Mouse (Mus musculus): Measurements from ENCODE around the gene Klhl24. TPM values are rescaled to one million over a fixed set of nuclear protein-coding genes. Genes with fewer than 3 reads are reported as not detected.

Klhl24 gene
- 15.0 and 15.5 TPM in 2 replicates for polyA plus RNA-seq (2015; fragmentation: Nextera tagmentation; extraction: Ambion mirVana)

GRCm38 (mm10) chr16:20097069-20097710, at the start of gene Klhl24:
Gene Klhl24, plus strand, starts transcription at chr16:20097542.

GRCm38 (mm10) chr16:20140772-20141531, 43.6 kb downstream of the Klhl24 start, which contains the start of gene Yeats2:
Gene Yeats2, plus strand, starts transcription at chr16:20141063.

Other genes with a start within 250 kb of the Klhl24 start
- 3.7 and 6.5 TPM in 2 replicates for gene Klhl6, start 114.5 kb upstream of the Klhl24 start, polyA plus RNA-seq (2015; fragmentation: Nextera tagmentation; extraction: Ambion mirVana)
- gene Yeats2, start 43.5 kb downstream of the Klhl24 start, polyA plus RNA-seq (2015; fragmentation: Nextera tagmentation; extraction: Ambion mirVana), result 7.6 and 8.2 TPM in 2 replicates
- gene Map6d1, start 143.8 kb downstream of the Klhl24 start, polyA plus RNA-seq (2015; fragmentation: Nextera tagmentation; extraction: Ambion mirVana), result 0.07 and 0.25 TPM in 2 replicates
- 89.9 and 90.8 TPM in 2 replicates for gene Parl, start 204.8 kb downstream of the Klhl24 start, polyA plus RNA-seq (2015; fragmentation: Nextera tagmentation; extraction: Ambion mirVana)
- 0.06 and 0.07 TPM in 2 replicates for gene Cyp2ab1, start 227.9 kb downstream of the Klhl24 start, polyA plus RNA-seq (2015; fragmentation: Nextera tagmentation; extraction: Ambion mirVana)

Data from urinary bladder, postnatal 0 days (tissue).